Mouse (Mus musculus): Measurements from ENCODE around the gene Sema4c. TPM values are rescaled to one million over a fixed set of nuclear protein-coding genes. Genes with fewer than 3 reads are reported as not detected.

The Sema4c gene
- total and polyA plus RNA-seq, 3 experiments, result 0.70 to 3.4 (median 1.5) TPM

DNA sequence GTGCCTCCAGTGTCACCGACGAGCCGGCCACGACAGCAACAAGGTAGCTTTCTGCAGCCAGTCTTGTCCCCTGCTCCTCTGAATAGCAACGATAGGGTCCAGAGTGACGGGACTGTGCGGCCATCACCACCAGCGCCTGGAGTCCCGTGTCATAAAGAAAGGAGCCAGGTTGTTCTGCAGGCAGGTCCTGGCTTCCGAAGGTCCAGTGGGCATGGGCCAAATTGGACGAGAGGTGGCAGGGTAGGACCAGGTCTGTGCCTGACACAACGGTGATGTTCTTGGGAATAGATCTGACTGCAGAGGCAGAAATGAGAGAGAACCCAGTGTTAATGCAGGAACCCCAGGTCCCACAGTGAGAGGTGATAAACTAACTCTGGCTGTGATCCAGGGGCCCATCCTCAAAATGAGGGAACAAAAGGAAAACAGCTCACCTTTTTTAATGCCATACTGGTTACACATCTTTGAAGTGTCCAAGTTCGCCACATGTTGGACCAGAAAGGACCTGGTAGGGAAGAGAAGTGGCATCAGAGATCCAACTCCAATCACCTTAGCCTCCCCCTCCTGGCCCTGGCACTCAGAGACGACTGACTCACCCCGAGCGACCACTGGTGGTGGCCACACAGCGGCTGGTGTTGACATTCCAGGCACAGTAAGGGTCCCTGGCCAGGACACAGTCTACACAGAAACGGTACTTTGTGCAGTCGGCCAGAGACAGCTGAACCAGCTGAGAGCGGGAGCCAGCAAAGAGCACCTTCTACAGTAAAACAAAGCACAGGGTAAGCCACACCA is 7.9 kb downstream of the Sema4c start:
- peaks cover 26 to 43% of the 10 kb centered on the region in 2 experiments for H3K36me3 ChIP-seq (replicated peaks in 1 of 2; ENCODE audit: control insufficient read depth in 1 of 2, insufficient read depth in 1 of 2, low read length in 1 of 2)
- H3K9ac ChIP-seq (ENCODE audit: insufficient read depth, low read depth), result no peak overlapping the region
- in situ Hi-C loops (cut with MboI; ENCODE audit: low pct_ligation_motif_present, low pct_unique_long_range_greater_than_20kb, low sequenced_read_pairs) (no loop called here), dilution Hi-C loops (cut with MboI; ENCODE audit: extremely low pct_ligation_motif_present, extremely low pct_unique_long_range_greater_than_20kb, low sequenced_read_pairs) (no loop called here)
- TF ChIP-seq MXI1 (IDR thresholded peaks at IDR 0.05; ENCODE audit: low read depth, low read length), result no peak
- no peak for TF ChIP-seq TBP (conservative IDR thresholded peaks at IDR 0.05; ENCODE audit: low read depth, low read length)
- no peak for TF ChIP-seq MEF2A (IDR thresholded peaks at IDR 0.05; ENCODE audit: borderline replicate concordance, low read depth, low read length)
- no peak for TF ChIP-seq POLR2AphosphoS2 (IDR thresholded peaks at IDR 0.05; ENCODE audit: low read depth, low read length)
- TF ChIP-seq JUND (conservative IDR thresholded peaks at IDR 0.05; ENCODE audit: low read depth, low read length), result no peak
- no peak for TF ChIP-seq MAZ (IDR thresholded peaks at IDR 0.05; ENCODE audit: low read depth, low read length)
- no peaks in the 10 kb centered on the region for H3K9me3 ChIP-seq (replicated peaks; ENCODE audit: low read length)
- DNase-seq (ENCODE audit: extremely low read depth), result no peak
- H3K27me3 ChIP-seq (replicated peaks), result no peaks in the 10 kb centered on the region
- H3K79me2 ChIP-seq (replicated peaks; ENCODE audit: control insufficient read depth, extremely low read depth, insufficient read depth, poor library complexity, severe bottlenecking), result no peaks in the 10 kb centered on the region
- peaks cover 5 to 13% of the 10 kb centered on the region in 2 experiments for H3K4me1 ChIP-seq (ENCODE audit: control insufficient read depth in 1 of 2, insufficient read depth in 2 of 2)
- no peak overlapping the region for H3K4me2 ChIP-seq (ENCODE audit: insufficient read depth, low read depth, poor library complexity, severe bottlenecking)
- H3K27ac ChIP-seq (ENCODE audit: insufficient read depth, low read depth), result no peak overlapping the region
- H3K4me3 ChIP-seq (replicated peaks in 1 of 3; ENCODE audit: low read depth in 2 of 3, low read length in 2 of 3, poor library complexity in 1 of 3), result no peak overlapping the region

DNA sequence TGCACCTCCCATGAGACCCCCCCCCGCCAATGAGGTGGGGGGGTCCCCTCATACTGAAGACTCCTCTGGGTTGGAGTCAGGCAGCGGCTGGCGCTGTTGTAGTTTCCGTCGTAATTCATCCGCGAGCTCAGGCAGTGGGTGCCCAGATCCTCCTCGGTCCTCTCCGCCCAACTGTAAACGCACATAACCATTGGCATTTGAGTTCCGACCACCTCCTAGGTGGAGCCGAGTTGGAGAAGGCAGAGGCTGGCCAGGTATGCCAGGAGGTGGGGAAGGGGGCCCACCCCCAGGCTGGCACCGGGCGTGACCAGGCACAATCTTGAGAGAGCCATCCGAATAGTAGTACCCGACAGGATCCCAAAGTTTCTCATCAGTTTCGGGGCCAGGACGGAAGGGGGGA is 8.7 kb downstream of the Sema4c start:
- in situ Hi-C loops (cut with MboI; ENCODE audit: low pct_ligation_motif_present, low pct_unique_long_range_greater_than_20kb, low sequenced_read_pairs) (no loop called here), dilution Hi-C loops (cut with MboI; ENCODE audit: extremely low pct_ligation_motif_present, extremely low pct_unique_long_range_greater_than_20kb, low sequenced_read_pairs) (no loop called here)
- no peak for DNase-seq (ENCODE audit: extremely low read depth)
- Histone ChIP-seq H3K79me2 (replicated peaks; ENCODE audit: control insufficient read depth, extremely low read depth, insufficient read depth, poor library complexity, severe bottlenecking) (no peaks in the 10 kb centered on the region), H3K9me3 (replicated peaks; ENCODE audit: low read length) (no peaks in the 10 kb centered on the region), H3K4me1 (ENCODE audit: control insufficient read depth in 1 of 2, insufficient read depth in 2 of 2) (peaks cover 2 to 10% of the 10 kb centered on the region in 2 experiments; a peak in 3 of 4 replicates), H3K4me3 (replicated peaks in 1 of 3; ENCODE audit: low read depth in 2 of 3, low read length in 2 of 3, poor library complexity in 1 of 3) (no peak overlapping the region), H3K27me3 (replicated peaks) (no peaks in the 10 kb centered on the region), H3K27ac (ENCODE audit: insufficient read depth, low read depth) (no peak overlapping the region), H3K36me3 (replicated peaks in 1 of 2; ENCODE audit: control insufficient read depth in 1 of 2, insufficient read depth in 1 of 2, low read length in 1 of 2) (peaks cover 26 to 45% of the 10 kb centered on the region in 2 experiments), H3K4me2 (ENCODE audit: insufficient read depth, low read depth, poor library complexity, severe bottlenecking) (no peak overlapping the region), H3K9ac (ENCODE audit: insufficient read depth, low read depth) (no peak overlapping the region)
- no peak for TF ChIP-seq GABPA (IDR thresholded peaks at IDR 0.05; ENCODE audit: insufficient replicate concordance, low read depth, low read length)
- TF ChIP-seq POLR2AphosphoS2 (IDR thresholded peaks at IDR 0.05; ENCODE audit: low read depth, low read length), result no peak
- no peak for TF ChIP-seq UBTF (IDR thresholded peaks at IDR 0.05; ENCODE audit: low read depth, low read length)
- no peak for TF ChIP-seq ZKSCAN1 (IDR thresholded peaks at IDR 0.05; ENCODE audit: borderline replicate concordance, low read depth, low read length)
- no peak for TF ChIP-seq NRF1 (IDR thresholded peaks at IDR 0.05; ENCODE audit: low read depth, low read length)
- TF ChIP-seq JUN (IDR thresholded peaks at IDR 0.05; ENCODE audit: insufficient read depth, low read depth, low read length), result no peak
- no peak for TF ChIP-seq POLR2A (IDR thresholded peaks at IDR 0.05; ENCODE audit: low read depth, low read length)
- no peak for TF ChIP-seq MYC (IDR thresholded peaks at IDR 0.05; ENCODE audit: low read depth, low read length)
- no peak for TF ChIP-seq SMC3 (IDR thresholded peaks at IDR 0.05; ENCODE audit: low read depth, low read length)
- no peak for TF ChIP-seq IRF4 (IDR thresholded peaks at IDR 0.05; ENCODE audit: low read depth, low read length)
- TF ChIP-seq ZNF384 (IDR thresholded peaks at IDR 0.05; ENCODE audit: low read depth, low read length), result no peak
- no peak for TF ChIP-seq E2F4 (IDR thresholded peaks at IDR 0.05; ENCODE audit: insufficient replicate concordance, low read depth, low read length)
- TF ChIP-seq ETS1 (conservative IDR thresholded peaks at IDR 0.05; ENCODE audit: low read depth, low read length), result no peak
- TF ChIP-seq MAZ (IDR thresholded peaks at IDR 0.05; ENCODE audit: low read depth, low read length), result no peak
- no peak for TF ChIP-seq BHLHE40 (IDR thresholded peaks at IDR 0.05; ENCODE audit: low read depth, low read length)
- no peak for TF ChIP-seq MXI1 (IDR thresholded peaks at IDR 0.05; ENCODE audit: low read depth, low read length)
- no peak for TF ChIP-seq USF1 (IDR thresholded peaks at IDR 0.05; ENCODE audit: low read depth, low read length)
- no peak for TF ChIP-seq RCOR1 (conservative IDR thresholded peaks at IDR 0.05; ENCODE audit: low read depth, low read length)
- no peak for TF ChIP-seq CHD1 (IDR thresholded peaks at IDR 0.05; ENCODE audit: low read depth, low read length)

Measured in CH12.LX (cell line).